Mouse (Mus musculus) layer of hippocampus, adult 9-10 months (tissue): ENCODE measurements around the gene Tsga13.

ENCODE experiments used
- DNase-seq: peaks from one replicate; pipeline ENCODE4 v3.0.0; 2022; ENCODE audit warnings: low spot score

Gene Tsga13

GRCm38 (mm10) chr6:30855956-30856355 is 59.4 kb downstream of the Tsga13 start:
- DNase-seq = no peak

- no peak for DNase-seq
Observed at GRCm38 (mm10) chr6:30855205-30855604, 60.2 kb downstream of the Tsga13 start.

- no peak for DNase-seq
Observed at GRCm38 (mm10) chr6:30849818-30850217, 65.6 kb downstream of the Tsga13 start.
